Mouse (Mus musculus) ES-Bruce4 (cell line): ENCODE data around the gene Dolpp1.

Experiments
- CTCF ChIP-seq: IDR thresholded peaks from one replicate; pipeline ENCODE4 v1.8.1; 2011; ENCODE audit warnings: low read depth, low read length
- EP300 ChIP-seq: IDR thresholded peaks from 2 replicates; pipeline ENCODE4 v1.6.1; 2011; ENCODE audit warnings: low read depth, low read length; ENCODE audit not compliant: insufficient read depth

DNA sequence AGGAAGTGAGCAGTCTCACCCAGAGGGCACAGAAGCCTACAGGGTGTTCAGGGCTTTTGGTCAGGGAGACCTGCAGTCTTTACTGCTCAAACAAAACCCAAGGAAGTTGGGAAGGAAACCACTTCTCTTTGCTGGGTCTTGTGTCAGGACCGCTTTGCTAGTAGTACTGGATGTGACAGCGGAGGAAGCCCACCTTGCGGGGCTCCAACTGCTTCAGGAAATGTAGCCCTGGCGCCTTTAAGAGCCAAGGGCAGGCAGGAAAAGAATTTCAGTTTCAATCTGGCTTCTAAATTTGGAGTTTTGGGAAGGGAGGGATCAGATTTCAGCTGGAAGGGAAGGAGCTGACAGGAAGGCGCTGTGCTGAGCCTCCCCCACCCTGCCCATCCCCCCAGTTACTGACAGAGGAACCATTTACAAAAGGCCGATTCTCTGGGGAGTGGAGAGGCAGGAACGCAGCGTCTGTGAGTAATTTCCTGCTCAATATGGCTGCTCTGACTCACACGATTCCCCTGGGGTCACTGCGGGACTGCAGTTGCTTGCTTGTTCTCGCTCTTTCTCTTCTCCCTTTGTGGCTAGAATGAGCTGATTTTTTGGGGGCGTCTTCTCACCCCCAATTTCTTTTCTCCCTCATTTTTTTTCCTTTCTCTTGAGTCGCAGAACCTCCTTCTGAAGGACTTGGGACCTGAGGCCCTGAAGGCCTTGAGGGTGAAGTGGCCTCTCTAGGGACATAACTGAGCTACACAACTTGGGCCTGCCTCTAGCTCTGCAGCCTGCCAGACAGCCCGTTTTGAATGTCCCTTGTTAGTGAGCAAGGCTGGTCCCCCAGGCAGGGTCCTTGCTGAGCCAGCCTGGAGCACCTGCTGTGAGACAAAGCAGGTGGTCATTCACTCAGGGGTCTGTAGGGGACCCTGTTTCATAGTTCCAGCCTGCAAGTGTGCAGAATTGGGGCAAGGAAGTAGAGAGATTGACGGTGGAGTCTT lies 49.8 kb downstream of the Dolpp1 start:
- TF ChIP-seq CTCF (no peak), EP300 (peak; percentile 99)
